Mouse (Mus musculus): ENCODE data around the gene Tmem95.

- TF ChIP-seq CTCF (IDR thresholded peaks at IDR 0.05; ENCODE audit: low read depth) (no peak), EP300 (IDR thresholded peaks at IDR 0.05; ENCODE audit: low read depth) (no peak)
These were observed 5.8 kb upstream of the Tmem95 start for GRCm38 (mm10) chr11:69883527-69884151.

Measured in liver, embryonic 14.5 days (tissue).